Mouse (Mus musculus) stomach, postnatal 0 days (tissue): ENCODE data around the gene Hnmt.

Experiments
- CTCF ChIP-seq: IDR thresholded peaks from 2 replicates; pipeline ENCODE4 v1.5.1; 2016; ENCODE audit warnings: antibody characterized with exemption, low read depth, mild to moderate bottlenecking, moderate library complexity
- EP300 ChIP-seq: optimal IDR thresholded peaks from 2 replicates; pipeline ENCODE3; 2016; ENCODE audit warnings: antibody characterized with exemption

- no peak for TF ChIP-seq EP300
- TF ChIP-seq CTCF = no peak
These were observed 47.3 kb upstream of the Hnmt start, which contains the start of gene Tbpl2 for GRCm38 (mm10) chr2:24096495-24096894.
